Mouse (Mus musculus): ENCODE measurements at regions not wholly inside any gene's neighbourhood (a gene's known extent, or its start where the extent isn't known, plus 50 kb on each side); places are given as distances from the start of the nearest gene placed in this dataset.

- no peak for DNase-seq
Observed at GRCm38 (mm10) chr10:27995035-27995399, 79.6 kb upstream of the Ptprk start.

GRCm38 (mm10) chr10:28010756-28011155 is 63.9 kb upstream of the Ptprk start:
- DNase-seq, result no peak

GRCm38 (mm10) chr10:28012135-28012534 is 62.5 kb upstream of the Ptprk start:
- DNase-seq, result no peak

GRCm38 (mm10) chr10:28013401-28013800 is 61.2 kb upstream of the Ptprk start:
- no peak for DNase-seq

GRCm38 (mm10) chr10:28014306-28014825 is 60.3 kb upstream of the Ptprk start:
- no peak for DNase-seq

Measured in adrenal gland, postnatal 14 days (tissue).